Mouse (Mus musculus): Measurements from ENCODE around the gene Col12a1. TPM values are rescaled to one million over a fixed set of nuclear protein-coding genes. Genes with fewer than 3 reads are reported as not detected.
A peak's percentile ranks its signal among the peaks of the same experiment; 100 is the strongest.

Gene Col12a1
- total RNA-seq, 2 experiments from 2014 or later: 10.9 to 15.5 TPM

- DNase-seq (ENCODE audit: low spot score in 2 of 2): no peak
Measured at GRCm38 (mm10) chr9:79606122-79606521, 112.5 kb downstream of the Col12a1 start.

- no peak for DNase-seq (ENCODE audit: low spot score in 2 of 2)
Measured at GRCm38 (mm10) chr9:79605722-79606121, 112.9 kb downstream of the Col12a1 start.

GRCm38 (mm10) chr9:79604546-79604945 lies 114.1 kb downstream of the Col12a1 start:
- DNase-seq (ENCODE audit: low spot score in 2 of 2): no peak

- DNase-seq (ENCODE audit: low spot score in 2 of 2): no peak
Measured at GRCm38 (mm10) chr9:79603448-79603847, 115.2 kb downstream of the Col12a1 start.

GRCm38 (mm10) chr9:79600237-79600570 lies 118.4 kb downstream of the Col12a1 start:
- no peak for DNase-seq (ENCODE audit: low spot score in 2 of 2)

GRCm38 (mm10) chr9:79599395-79600236 lies 119.0 kb downstream of the Col12a1 start:
- peak; percentile 16 to 29 for DNase-seq (ENCODE audit: low spot score in 2 of 2)

GRCm38 (mm10) chr9:79598578-79598977 lies 120.1 kb downstream of the Col12a1 start:
- DNase-seq (ENCODE audit: low spot score in 2 of 2): no peak

GRCm38 (mm10) chr9:79586415-79587195 lies 132.0 kb downstream of the Col12a1 start:
- no peak for DNase-seq (ENCODE audit: low spot score in 2 of 2)

GRCm38 (mm10) chr9:79566838-79567237 lies 151.8 kb downstream of the Col12a1 start:
- no peak for DNase-seq (ENCODE audit: low spot score in 2 of 2)

- no peak for DNase-seq (ENCODE audit: low spot score in 2 of 2)
Measured at GRCm38 (mm10) chr9:79553297-79553696, 165.3 kb downstream of the Col12a1 start.

Other genes with a start within 250 kb of the Col12a1 start
- gene Cox7a2, start 41.0 kb upstream of the Col12a1 start, total RNA-seq (2021): 100 to 1,000 TPM; 306 to 341 TPM
- gene Tmem30a, start 74.7 kb upstream of the Col12a1 start, total RNA-seq (2021): 100 to 1,000 TPM; 165 to 176 TPM

All from layer of hippocampus, postnatal 10 days (tissue).